Mouse (Mus musculus): ENCODE data around the gene Serpinb1a. TPM values are rescaled to one million over a fixed set of nuclear protein-coding genes. Genes with fewer than 3 reads are reported as not detected.

Gene Serpinb1a
- polyA plus RNA-seq, 1 experiment from 2014 or later: 10.1 TPM

DNA sequence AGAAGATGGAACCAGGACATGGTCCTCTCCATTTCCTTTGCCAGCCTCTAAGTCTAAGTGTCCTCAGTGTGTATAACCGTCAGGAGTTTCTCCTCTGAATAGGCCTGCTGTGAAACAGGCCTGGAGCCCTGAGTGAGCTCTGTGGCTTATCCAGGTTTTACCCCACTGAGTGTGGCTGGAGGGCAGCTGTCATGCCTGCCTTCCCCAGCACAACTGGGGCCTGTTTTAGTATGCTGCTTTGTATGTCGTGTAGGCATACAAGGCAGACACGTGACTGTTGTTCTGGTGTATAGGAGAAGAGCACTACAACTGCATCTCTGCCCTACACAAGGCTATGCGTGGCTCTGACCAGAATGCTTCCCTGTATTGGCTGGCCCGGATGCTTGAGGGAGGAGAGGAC lies 31.1 kb downstream of the Serpinb1a start:
- no peak overlapping the region for H3K27ac ChIP-seq (ENCODE audit: low read depth, low read length)
- no peak overlapping the region for H3K4me2 ChIP-seq
- no peaks in the 10 kb centered on the region for H3K9me3 ChIP-seq (ENCODE audit: control insufficient read depth, low read length)
- no peaks in the 10 kb centered on the region for H3K27me3 ChIP-seq (replicated peaks; ENCODE audit: control insufficient read depth, insufficient read depth, low read length)
- H3K4me3 ChIP-seq (ENCODE audit: low read depth, low read length): no peak overlapping the region
- no peaks in the 10 kb centered on the region for H3K4me1 ChIP-seq (replicated peaks; ENCODE audit: control insufficient read depth, insufficient read depth, low read length)
- H3K9ac ChIP-seq (ENCODE audit: low read depth, low read length): no peak overlapping the region
- DNase-seq (ENCODE audit: low spot score): no peak
- no peak for ATAC-seq (replicated peaks; ENCODE audit: low FRiP score)
- peaks cover 8% of the 10 kb centered on the region; the same call in 1 of the 2 replicates for H3K36me3 ChIP-seq (ENCODE audit: control insufficient read depth, insufficient read depth, low read length)
- 92% methylated on average over 5 of the region's 5 CpGs for WGBS

DNA sequence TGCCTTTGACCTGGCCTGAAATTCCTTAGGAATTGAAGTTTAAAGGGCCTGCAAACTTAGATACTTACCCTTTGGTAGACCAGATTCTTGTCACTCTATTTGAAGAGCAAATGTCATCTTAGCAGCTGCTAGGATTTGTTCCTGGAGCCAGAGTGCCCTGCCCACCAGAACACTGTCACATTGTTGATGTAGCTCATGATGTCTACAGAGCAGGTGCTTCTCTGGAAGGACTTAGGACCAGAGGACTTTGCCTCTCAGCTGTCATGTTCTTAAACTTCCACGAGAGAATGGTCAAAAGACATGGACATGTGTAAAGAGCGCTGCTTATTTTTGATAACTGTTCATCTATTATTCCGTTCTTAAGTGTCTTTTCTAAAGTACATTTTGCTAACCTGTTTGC lies 31.7 kb downstream of the Serpinb1a start:
- Histone ChIP-seq H3K4me3 (ENCODE audit: low read depth, low read length) (no peak overlapping the region), H3K27me3 (replicated peaks; ENCODE audit: control insufficient read depth, insufficient read depth, low read length) (no peaks in the 10 kb centered on the region), H3K9ac (ENCODE audit: low read depth, low read length) (no peak overlapping the region), H3K27ac (ENCODE audit: low read depth, low read length) (no peak overlapping the region), H3K4me1 (replicated peaks; ENCODE audit: control insufficient read depth, insufficient read depth, low read length) (no peaks in the 10 kb centered on the region), H3K9me3 (ENCODE audit: control insufficient read depth, low read length) (no peaks in the 10 kb centered on the region), H3K36me3 (ENCODE audit: control insufficient read depth, insufficient read depth, low read length) (peaks cover 8% of the 10 kb centered on the region; the same call in 1 of the 2 replicates), H3K4me2 (no peak overlapping the region)
- DNase-seq (ENCODE audit: low spot score) (no peak), ATAC-seq (replicated peaks; ENCODE audit: low FRiP score) (no peak)
- WGBS: 91% methylated on average over 3 of the region's 3 CpGs

DNA sequence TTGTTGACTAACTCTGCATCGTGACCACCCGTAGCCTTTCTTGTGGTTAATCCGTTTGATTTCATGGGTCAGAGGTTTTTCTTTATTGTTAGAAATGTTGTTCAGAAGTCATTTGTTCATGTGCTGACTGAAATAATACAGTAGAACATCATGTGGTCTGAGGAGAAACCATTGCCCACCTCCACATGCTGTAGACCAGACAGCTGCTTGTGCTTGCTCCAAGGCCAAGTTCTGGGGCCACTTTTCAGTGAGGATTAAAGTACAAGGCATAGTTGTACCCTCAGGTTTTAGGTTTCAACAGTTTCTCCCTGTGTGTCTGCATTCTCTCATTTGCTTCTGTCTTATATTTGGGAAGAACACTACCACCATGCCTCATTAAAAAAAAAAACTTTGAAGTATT lies 43.4 kb downstream of the Serpinb1a start:
- no peak overlapping the region for H3K27ac ChIP-seq (ENCODE audit: low read depth, low read length)
- H3K4me3 ChIP-seq (ENCODE audit: low read depth, low read length): no peak overlapping the region
- no peak for DNase-seq (ENCODE audit: low spot score)
- WGBS: 89% methylated on average over 3 of the region's 3 CpGs
- no peaks in the 10 kb centered on the region for H3K9me3 ChIP-seq (ENCODE audit: control insufficient read depth, low read length)
- H3K4me2 ChIP-seq: no peak overlapping the region
- no peak for ATAC-seq (replicated peaks; ENCODE audit: low FRiP score)
- H3K36me3 ChIP-seq (ENCODE audit: control insufficient read depth, insufficient read depth, low read length): peaks cover 14% of the 10 kb centered on the region
- peaks cover 14% of the 10 kb centered on the region; the same call in 1 of the 2 replicates for H3K4me1 ChIP-seq (replicated peaks; ENCODE audit: control insufficient read depth, insufficient read depth, low read length)
- no peaks in the 10 kb centered on the region for H3K27me3 ChIP-seq (replicated peaks; ENCODE audit: control insufficient read depth, insufficient read depth, low read length)
- no peak overlapping the region for H3K9ac ChIP-seq (ENCODE audit: low read depth, low read length)

DNA sequence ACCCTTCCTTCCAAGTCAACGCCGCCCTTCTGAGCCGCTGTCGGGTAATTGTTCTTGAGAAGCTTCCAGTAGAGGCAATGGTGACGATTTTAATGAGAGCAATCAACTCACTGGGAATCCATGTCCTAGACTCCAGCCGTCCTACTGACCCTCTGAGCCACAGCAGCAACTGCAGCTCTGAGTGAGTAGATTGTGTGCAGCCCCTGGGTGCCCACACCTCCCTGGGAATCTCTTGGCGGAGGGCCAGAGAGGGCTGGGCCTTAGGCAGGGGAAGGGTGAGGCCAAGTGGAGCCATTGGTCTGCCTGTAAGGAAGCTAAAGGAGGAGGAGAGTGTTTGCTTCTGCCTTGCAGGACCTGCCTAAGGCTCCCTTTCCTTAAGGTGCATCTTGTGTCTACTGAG lies 44.2 kb downstream of the Serpinb1a start:
- DNase-seq (ENCODE audit: low spot score) (no peak), ATAC-seq (replicated peaks; ENCODE audit: low FRiP score) (no peak)
- no peaks in the 10 kb centered on the region for H3K9me3 ChIP-seq (ENCODE audit: control insufficient read depth, low read length)
- H3K36me3 ChIP-seq (ENCODE audit: control insufficient read depth, insufficient read depth, low read length): peaks cover 14% of the 10 kb centered on the region
- no peak overlapping the region for H3K27ac ChIP-seq (ENCODE audit: low read depth, low read length)
- peaks cover 14% of the 10 kb centered on the region; the same call in 1 of the 2 replicates for H3K4me1 ChIP-seq (replicated peaks; ENCODE audit: control insufficient read depth, insufficient read depth, low read length)
- H3K27me3 ChIP-seq (replicated peaks; ENCODE audit: control insufficient read depth, insufficient read depth, low read length): no peaks in the 10 kb centered on the region
- 89% methylated on average over 7 of the region's 7 CpGs for WGBS
- H3K4me2 ChIP-seq: no peak overlapping the region
- H3K4me3 ChIP-seq (ENCODE audit: low read depth, low read length): no peak overlapping the region
- H3K9ac ChIP-seq (ENCODE audit: low read depth, low read length): no peak overlapping the region

DNA sequence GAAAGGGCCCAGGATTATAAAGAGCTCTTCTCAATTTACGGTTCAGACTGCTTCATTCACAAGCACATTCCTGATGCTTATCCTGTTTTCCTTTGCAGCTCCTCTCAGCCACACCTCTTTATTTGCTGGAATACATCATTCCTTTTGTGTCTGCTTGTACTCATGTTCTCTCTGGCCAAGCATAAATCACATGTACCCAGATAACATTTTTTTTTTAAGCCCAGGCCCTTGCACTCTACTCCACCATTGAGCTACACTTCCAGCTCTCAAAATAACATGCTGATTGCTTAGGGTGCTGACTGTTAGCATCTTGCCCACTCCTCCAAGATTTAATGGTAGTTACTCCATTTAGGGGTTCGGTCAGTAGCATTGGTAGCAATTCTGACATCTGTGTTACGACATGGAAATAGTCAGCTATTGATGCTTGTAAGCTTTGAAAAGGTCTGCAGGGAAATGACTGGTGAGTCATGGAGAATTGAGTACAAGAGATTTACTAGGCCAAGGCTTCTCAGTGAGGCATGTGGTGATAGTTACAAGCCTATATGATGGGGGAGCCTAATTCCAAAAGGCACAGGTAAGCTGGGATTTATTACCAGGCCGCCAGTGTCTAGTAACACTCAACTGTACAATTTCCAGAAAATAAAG lies 47.2 kb downstream of the Serpinb1a start:
- ATAC-seq (replicated peaks; ENCODE audit: low FRiP score) (no peak), DNase-seq (ENCODE audit: low spot score) (no peak)
- Histone ChIP-seq H3K27ac (ENCODE audit: low read depth, low read length) (no peak overlapping the region), H3K27me3 (replicated peaks; ENCODE audit: control insufficient read depth, insufficient read depth, low read length) (no peaks in the 10 kb centered on the region), H3K4me2 (peak overlapping the region; percentile 95), H3K9ac (ENCODE audit: low read depth, low read length) (no peak overlapping the region), H3K4me3 (ENCODE audit: low read depth, low read length) (peak overlapping the region; percentile 77), H3K36me3 (ENCODE audit: control insufficient read depth, insufficient read depth, low read length) (peaks cover 12% of the 10 kb centered on the region), H3K4me1 (replicated peaks; ENCODE audit: control insufficient read depth, insufficient read depth, low read length) (peaks cover 18% of the 10 kb centered on the region), H3K9me3 (ENCODE audit: control insufficient read depth, low read length) (no peaks in the 10 kb centered on the region)
- 83% methylated on average over 4 of the region's 4 CpGs for WGBS

DNA sequence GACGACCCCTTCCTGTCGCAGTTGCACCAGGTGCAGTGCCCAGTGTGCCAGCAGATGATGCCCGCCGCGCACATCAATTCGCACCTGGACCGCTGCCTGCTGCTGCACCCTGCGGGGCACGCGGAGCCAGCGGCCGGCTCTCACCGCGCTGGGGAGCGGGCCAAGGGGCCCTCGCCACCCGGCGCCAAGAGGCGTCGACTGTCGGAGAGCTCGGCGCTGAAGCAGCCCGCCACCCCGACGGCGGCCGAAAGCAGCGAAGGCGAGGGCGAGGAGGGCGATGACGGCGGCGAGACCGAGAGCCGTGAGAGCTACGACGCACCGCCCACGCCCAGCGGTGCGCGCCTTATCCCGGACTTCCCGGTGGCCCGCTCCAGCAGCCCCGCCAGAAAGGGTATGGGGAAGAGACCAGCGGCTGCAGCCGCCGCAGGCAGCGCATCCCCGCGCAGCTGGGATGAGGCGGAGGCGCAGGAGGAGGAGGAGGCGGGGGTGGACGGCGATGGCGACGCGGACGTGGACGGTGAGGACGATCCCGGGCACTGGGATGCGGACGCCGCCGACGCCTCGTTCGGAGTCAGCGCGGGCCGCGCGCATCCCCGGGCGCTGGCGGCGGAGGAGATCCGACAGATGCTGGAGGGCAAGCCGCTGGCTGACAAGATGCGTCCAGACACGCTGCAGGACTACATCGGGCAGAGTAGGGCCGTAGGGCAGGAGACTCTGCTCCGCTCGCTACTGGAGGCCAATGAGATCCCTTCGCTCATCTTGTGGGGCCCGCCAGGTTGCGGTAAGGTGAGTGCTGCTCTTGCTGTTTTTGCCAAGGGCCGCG lies 48.5 kb downstream of the Serpinb1a start, which contains the start of gene D930007J09Rik:
TSS of gene D930007J09Rik (minus strand) at position 591 of the 823 bp plus-strand sequence.
- no peak within 1 kb of the TSS; the same call in 1 of the 2 replicates for H3K27ac ChIP-seq (ENCODE audit: low read depth, low read length)
- DNase-seq (ENCODE audit: low spot score) (peak; percentile 59), ATAC-seq (replicated peaks; ENCODE audit: low FRiP score) (peak; percentile 56)
- under 1% methylated on average over 90 of the region's 95 CpGs for WGBS
- peak within 1 kb of the TSS; percentile 95 for H3K4me2 ChIP-seq
- no peaks in the 10 kb centered on the region for H3K27me3 ChIP-seq (replicated peaks; ENCODE audit: control insufficient read depth, insufficient read depth, low read length)
- H3K9ac ChIP-seq (ENCODE audit: low read depth, low read length): peak within 1 kb of the TSS; percentile 91
- peak within 1 kb of the TSS; percentile 77 for H3K4me3 ChIP-seq (ENCODE audit: low read depth, low read length)
- peaks cover 18% of the 10 kb centered on the region for H3K4me1 ChIP-seq (replicated peaks; ENCODE audit: control insufficient read depth, insufficient read depth, low read length)
- H3K36me3 ChIP-seq (ENCODE audit: control insufficient read depth, insufficient read depth, low read length): peaks cover 9% of the 10 kb centered on the region
- H3K9me3 ChIP-seq (ENCODE audit: control insufficient read depth, low read length): no peaks in the 10 kb centered on the region

DNA sequence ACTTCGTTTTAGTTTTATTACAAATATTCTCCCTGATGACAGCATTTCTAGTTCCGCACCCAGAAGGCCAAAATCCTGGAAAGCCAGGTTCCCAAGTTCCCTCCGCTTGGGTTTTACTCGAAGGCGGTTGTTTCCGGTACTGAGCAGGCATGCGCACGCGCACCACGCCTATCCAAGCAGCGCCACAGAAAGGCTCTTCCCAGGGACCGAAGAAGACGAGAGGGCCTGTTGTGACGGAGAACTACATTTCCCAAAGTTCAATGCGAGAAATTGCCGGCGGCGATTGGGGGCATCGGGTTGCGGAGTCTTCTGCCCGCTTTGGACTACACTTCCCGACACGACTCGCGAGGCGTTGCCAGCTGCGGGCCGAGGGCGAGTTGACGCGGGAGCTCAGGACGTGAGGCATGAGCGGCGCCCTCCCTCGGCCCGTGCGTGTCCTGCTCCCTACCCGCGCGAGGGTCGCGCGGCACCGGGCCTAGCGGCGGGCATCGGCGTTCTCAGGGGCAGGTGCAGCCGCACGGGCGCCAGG lies 49.2 kb downstream of the Serpinb1a start, which contains the start of gene Wrnip1:
TSS of gene Wrnip1 (plus strand) at position 346 of the 529 bp plus-strand sequence.
- peak; percentile 96 for ATAC-seq (replicated peaks; ENCODE audit: low FRiP score)
- under 1% methylated on average over 51 of the region's 51 CpGs for WGBS
- peaks cover 5% of the 10 kb centered on the region for H3K36me3 ChIP-seq (ENCODE audit: control insufficient read depth, insufficient read depth, low read length)

DNA sequence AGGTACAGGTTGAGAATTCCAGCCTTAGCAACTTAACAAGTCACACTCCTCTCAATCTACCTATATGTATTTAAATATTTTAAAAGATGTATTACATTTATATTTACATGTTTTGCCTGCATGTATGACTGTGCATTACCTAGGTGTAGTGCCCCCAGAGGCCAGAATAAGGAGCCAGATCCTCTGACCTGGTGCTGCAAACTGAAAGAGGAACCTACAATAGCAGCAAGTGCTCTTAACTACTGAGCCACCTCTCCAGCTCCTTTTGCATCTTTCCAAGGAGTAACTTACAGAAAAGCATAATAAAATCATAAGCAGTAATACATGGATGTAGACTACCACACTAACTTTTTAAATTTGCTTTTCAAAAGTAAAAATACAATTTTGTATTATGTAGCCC lies 50.1 kb downstream of the Serpinb1a start:
- Histone ChIP-seq H3K27ac (ENCODE audit: low read depth, low read length) (0 out of 2 replicates have a peak overlapping the region, but pooled peaks have one; percentile 53), H3K9me3 (ENCODE audit: control insufficient read depth, low read length) (no peaks in the 10 kb centered on the region), H3K4me3 (ENCODE audit: low read depth, low read length) (peak overlapping the region; percentile 77), H3K36me3 (ENCODE audit: control insufficient read depth, insufficient read depth, low read length) (peaks cover 2% of the 10 kb centered on the region; the same call in 1 of the 2 replicates), H3K9ac (ENCODE audit: low read depth, low read length) (peak overlapping the region; percentile 63; the same call in 1 of the 2 replicates), H3K4me1 (replicated peaks; ENCODE audit: control insufficient read depth, insufficient read depth, low read length) (peaks cover 18% of the 10 kb centered on the region), H3K4me2 (peak overlapping the region; percentile 67), H3K27me3 (replicated peaks; ENCODE audit: control insufficient read depth, insufficient read depth, low read length) (no peaks in the 10 kb centered on the region)
- ATAC-seq (replicated peaks; ENCODE audit: low FRiP score): no peak
- no peak for DNase-seq (ENCODE audit: low spot score)

More for the DNA sequence above, 49.2 kb downstream of the Serpinb1a start, which contains the start of gene Wrnip1:
- Histone ChIP-seq H3K9ac (ENCODE audit: low read depth, low read length) (peak within 1 kb of the TSS; percentile 91), H3K27me3 (replicated peaks; ENCODE audit: control insufficient read depth, insufficient read depth, low read length) (no peaks in the 10 kb centered on the region), H3K4me2 (peak within 1 kb of the TSS; percentile 95), H3K9me3 (ENCODE audit: control insufficient read depth, low read length) (no peaks in the 10 kb centered on the region), H3K4me3 (ENCODE audit: low read depth, low read length) (peak within 1 kb of the TSS; percentile 77), H3K27ac (ENCODE audit: low read depth, low read length) (peak within 1 kb of the TSS; percentile 53; the same call in 1 of the 2 replicates), H3K4me1 (replicated peaks; ENCODE audit: control insufficient read depth, insufficient read depth, low read length) (peaks cover 18% of the 10 kb centered on the region)
- peak; percentile 89 for DNase-seq (ENCODE audit: low spot score)
